Mouse (Mus musculus): ENCODE results near the gene Map3k21.

The Map3k21 gene

GRCm38 (mm10) chr8:125980826-125981225 lies 70.6 kb downstream of the Map3k21 start:
- no peak for DNase-seq

- DNase-seq, result no peak
Measured at GRCm38 (mm10) chr8:125983515-125983914, 73.3 kb downstream of the Map3k21 start.

- DNase-seq, result no peak
Measured at GRCm38 (mm10) chr8:125984140-125984539, 73.9 kb downstream of the Map3k21 start.

- DNase-seq, result no peak
Measured at GRCm38 (mm10) chr8:125985364-125985763, 75.1 kb downstream of the Map3k21 start.

GRCm38 (mm10) chr8:125986999-125987589 lies 76.8 kb downstream of the Map3k21 start:
- DNase-seq, result no peak

- no peak for DNase-seq
Measured at GRCm38 (mm10) chr8:125987996-125988395, 77.7 kb downstream of the Map3k21 start.

- DNase-seq, result no peak
Measured at GRCm38 (mm10) chr8:125993636-125994035, 83.4 kb downstream of the Map3k21 start.

GRCm38 (mm10) chr8:125995101-125995986 lies 85.1 kb downstream of the Map3k21 start, which contains the start of gene Kcnk1:
Kcnk1 (plus strand) TSS chr8:125995170.
- DNase-seq, result peak; percentile 68 to 85

GRCm38 (mm10) chr8:125996031-125996839 lies 86.0 kb downstream of the Map3k21 start:
- no peak for DNase-seq

- DNase-seq, result no peak
Measured at GRCm38 (mm10) chr8:125996980-125997379, 86.7 kb downstream of the Map3k21 start.
